Mouse (Mus musculus) stomach, postnatal 0 days (tissue): ENCODE results near the gene Deup1.

Source experiments
- CTCF ChIP-seq: IDR thresholded peaks from 2 replicates; pipeline ENCODE4 v1.5.1; 2016; ENCODE audit warnings: antibody characterized with exemption, low read depth, mild to moderate bottlenecking, moderate library complexity
- EP300 ChIP-seq: optimal IDR thresholded peaks from 2 replicates; pipeline ENCODE3; 2016; ENCODE audit warnings: antibody characterized with exemption

DNA sequence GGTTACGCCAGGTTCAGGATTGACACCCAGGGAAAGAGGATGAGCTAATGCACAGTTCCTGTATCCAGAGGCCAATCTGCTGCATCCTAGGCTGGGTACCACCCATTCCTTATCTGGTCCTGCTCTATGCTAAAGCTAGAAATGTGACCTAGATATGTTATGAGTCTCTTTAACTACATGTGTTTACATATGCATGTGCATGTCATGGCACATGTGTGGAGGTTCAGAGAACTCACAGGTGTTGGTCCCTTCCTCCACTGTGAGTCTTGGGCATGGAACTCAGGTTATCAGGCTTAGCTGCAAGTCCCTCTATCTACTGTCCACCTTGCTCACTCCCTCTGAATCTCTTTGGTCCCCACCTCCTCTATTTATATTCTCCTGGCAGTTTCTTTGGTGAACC is 41.8 kb downstream of the Deup1 start:
- TF ChIP-seq CTCF (no peak), EP300 (no peak)
